18 mouse cellular contexts compared by ENCODE assay signal in genomic region chr13:29593096-29593495, GRCm38 (mm10).
"Had no signal": no experiment of that assay in that cellular context is flagged by ENCODE, and none has a peak within 500 bp of the region (broad histone marks: within the 10 kb centered on the region; RNA-seq: fewer than 3 reads in every experiment).

No protein-coding gene starts in this region.

- H3K4me1 ChIP-seq: midbrain, embryonic 10.5 days; neural tube, embryonic 13.5 days; neural tube, embryonic 15.5 days had no signal

- H3K27me3 ChIP-seq: neural tube, embryonic 13.5 days; neural tube, embryonic 15.5 days had no signal

- H3K27ac ChIP-seq: midbrain, embryonic 10.5 days; neural tube, embryonic 13.5 days; neural tube, embryonic 15.5 days had no signal

- H3K4me2 ChIP-seq: lung, embryonic 14.5 days; neural tube, embryonic 13.5 days; neural tube, embryonic 15.5 days had no signal

- ATAC-seq: midbrain, embryonic 16.5 days had no signal

- DNase-seq: lung, adult 18-20 months; lung, embryonic 14.5 days; lung, postnatal 10 days; lung, postnatal 4 days; midbrain, embryonic 14.5 days; retina, postnatal 1 day; right cerebral cortex, adult 18-20 months; right cerebral cortex, postnatal 25 days; right cerebral cortex, postnatal 4 days; spleen, adult 18-20 months; thymus, adult 18-20 months; thymus, postnatal 14 days; thymus, postnatal 36 days had no signal

- H3K9ac ChIP-seq: lung, embryonic 14.5 days; neural tube, embryonic 13.5 days; neural tube, embryonic 15.5 days had no signal

- H3K4me3 ChIP-seq: midbrain, embryonic 10.5 days; myocyte; neural tube, embryonic 13.5 days; neural tube, embryonic 15.5 days had no signal
